10 mouse cellular contexts compared by ENCODE assay signal in the genomic region with DNA sequence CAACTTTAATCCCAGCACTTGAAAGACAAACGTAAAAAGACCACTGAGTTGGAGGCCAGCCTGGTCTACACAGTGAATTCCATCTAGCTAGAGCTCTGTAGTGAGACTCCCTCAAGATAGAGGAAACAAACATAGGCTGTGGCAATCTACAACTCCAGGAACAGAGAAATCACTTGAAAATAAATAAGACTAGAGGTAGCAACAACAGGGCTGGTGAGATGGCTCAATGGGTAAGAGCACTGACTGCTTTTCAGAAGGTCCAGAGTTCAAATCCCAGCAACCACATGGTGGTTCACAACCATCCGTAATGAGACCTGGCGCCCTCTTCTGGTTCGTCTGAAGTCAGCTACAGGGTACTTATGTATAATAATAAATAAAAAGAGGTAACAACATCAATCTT.
"Had no signal": no experiment of that assay in that cellular context is flagged by ENCODE, and none has a peak within 500 bp of the region (broad histone marks: within the 10 kb centered on the region; RNA-seq: fewer than 3 reads in every experiment).

No protein-coding gene starts in this region.

- ATAC-seq: intestine, embryonic 15.5 days had no signal

- H3K4me1 ChIP-seq: intestine, embryonic 15.5 days; limb, embryonic 13.5 days; liver, embryonic 15.5 days; lung, embryonic 15.5 days; neural tube, embryonic 12.5 days had no signal

- DNase-seq: kidney, adult 18-20 months; kidney, postnatal 14 days; left cerebral cortex, postnatal 4 days had no signal

- H3K9ac ChIP-seq: intestine, embryonic 15.5 days; limb, embryonic 13.5 days; liver, embryonic 15.5 days; lung, embryonic 15.5 days; neural tube, embryonic 12.5 days had no signal

- H3K9me3 ChIP-seq: intestine, embryonic 15.5 days; limb, embryonic 13.5 days; liver, embryonic 15.5 days; lung, embryonic 15.5 days; neural tube, embryonic 12.5 days had no signal

- H3K27ac ChIP-seq: intestine, embryonic 15.5 days; limb, embryonic 13.5 days; liver, embryonic 15.5 days; lung, embryonic 15.5 days; neural tube, embryonic 12.5 days; stomach, postnatal 0 days had no signal

- H3K27me3 ChIP-seq: intestine, embryonic 15.5 days; limb, embryonic 13.5 days; liver, embryonic 15.5 days; lung, embryonic 15.5 days; neural tube, embryonic 12.5 days had no signal

- H3K4me2 ChIP-seq: intestine, embryonic 15.5 days; limb, embryonic 13.5 days; liver, embryonic 11.5 days; liver, embryonic 15.5 days; lung, embryonic 15.5 days; neural tube, embryonic 12.5 days had no signal

- H3K4me3 ChIP-seq: intestine, embryonic 15.5 days; limb, embryonic 13.5 days; liver, embryonic 15.5 days; lung, embryonic 15.5 days; neural tube, embryonic 12.5 days had no signal
